Mouse (Mus musculus): ENCODE data around the gene Slc7a11. TPM values are rescaled to one million over a fixed set of nuclear protein-coding genes. Genes with fewer than 3 reads are reported as not detected.

Slc7a11 gene
- total and polyA plus RNA-seq, 2 experiments from 2014 or later, result 0.04 to 0.08 TPM

- H3K4me3 ChIP-seq (ENCODE audit: low read depth, low read length), result no peak overlapping the region
- 53% methylated on average over 12 of the region's 12 CpGs for WGBS
- no peak overlapping the region for H3K9ac ChIP-seq (replicated peaks; ENCODE audit: low read depth, low read length)
- no peaks in the 10 kb centered on the region for H3K36me3 ChIP-seq (replicated peaks; ENCODE audit: control insufficient read depth, insufficient read depth, low read length)
- H3K27me3 ChIP-seq (ENCODE audit: control insufficient read depth, insufficient read depth, low read length), result no peaks in the 10 kb centered on the region
- no peaks in the 10 kb centered on the region for H3K4me1 ChIP-seq (ENCODE audit: control insufficient read depth, insufficient read depth)
- no peak for ATAC-seq (ENCODE audit: insufficient read depth, low read depth)
- TF ChIP-seq EP300 (IDR thresholded peaks at IDR 0.05; ENCODE audit: low read depth) (no peak), CTCF (IDR thresholded peaks at IDR 0.05; ENCODE audit: low read depth) (no peak)
- H3K27ac ChIP-seq (ENCODE audit: low read depth), result 0 out of 2 replicates have a peak overlapping the region, but pooled peaks have one; percentile 38
- H3K9me3 ChIP-seq (replicated peaks; ENCODE audit: control insufficient read depth, low read length), result no peaks in the 10 kb centered on the region
- H3K4me2 ChIP-seq (ENCODE audit: low read depth, low read length), result no peak overlapping the region
- DNase-seq (ENCODE audit: low spot score), result no peak
Observed at GRCm38 (mm10) chr3:49908426-49909341, 534.7 kb downstream of the Slc7a11 start.

- TF ChIP-seq CTCF (IDR thresholded peaks at IDR 0.05; ENCODE audit: low read depth) (no peak), EP300 (IDR thresholded peaks at IDR 0.05; ENCODE audit: low read depth) (no peak)
Observed at GRCm38 (mm10) chr3:49893945-49894344, 549.5 kb downstream of the Slc7a11 start.

GRCm38 (mm10) chr3:49887359-49887758 is 556.1 kb downstream of the Slc7a11 start:
- Histone ChIP-seq H3K27ac (ENCODE audit: low read depth) (no peak overlapping the region), H3K4me1 (ENCODE audit: control insufficient read depth, insufficient read depth) (no peaks in the 10 kb centered on the region), H3K4me2 (ENCODE audit: low read depth, low read length) (no peak overlapping the region), H3K9ac (replicated peaks; ENCODE audit: low read depth, low read length) (no peak overlapping the region), H3K4me3 (ENCODE audit: low read depth, low read length) (no peak overlapping the region), H3K27me3 (ENCODE audit: control insufficient read depth, insufficient read depth, low read length) (no peaks in the 10 kb centered on the region), H3K36me3 (replicated peaks; ENCODE audit: control insufficient read depth, insufficient read depth, low read length) (no peaks in the 10 kb centered on the region), H3K9me3 (replicated peaks; ENCODE audit: control insufficient read depth, low read length) (no peaks in the 10 kb centered on the region)
- WGBS, result 59% methylated on average over 2 of the region's 2 CpGs
- DNase-seq (ENCODE audit: low spot score), result no peak
- no peak for TF ChIP-seq CTCF (IDR thresholded peaks at IDR 0.05; ENCODE audit: low read depth)
- TF ChIP-seq EP300 (IDR thresholded peaks at IDR 0.05; ENCODE audit: low read depth), result no peak
- no peak for ATAC-seq (ENCODE audit: insufficient read depth, low read depth)

More at GRCm38 (mm10) chr3:49893945-49894344, 549.5 kb downstream of the Slc7a11 start:
- ATAC-seq (ENCODE audit: insufficient read depth, low read depth) (no peak), DNase-seq (ENCODE audit: low spot score) (no peak)
- no peak overlapping the region for H3K4me2 ChIP-seq (ENCODE audit: low read depth, low read length)
- no peak overlapping the region for H3K27ac ChIP-seq (ENCODE audit: low read depth)
- H3K27me3 ChIP-seq (ENCODE audit: control insufficient read depth, insufficient read depth, low read length), result no peaks in the 10 kb centered on the region
- no peak overlapping the region for H3K4me3 ChIP-seq (ENCODE audit: low read depth, low read length)
- no peaks in the 10 kb centered on the region for H3K36me3 ChIP-seq (replicated peaks; ENCODE audit: control insufficient read depth, insufficient read depth, low read length)
- no peaks in the 10 kb centered on the region for H3K9me3 ChIP-seq (replicated peaks; ENCODE audit: control insufficient read depth, low read length)
- no peak overlapping the region for H3K9ac ChIP-seq (replicated peaks; ENCODE audit: low read depth, low read length)
- H3K4me1 ChIP-seq (ENCODE audit: control insufficient read depth, insufficient read depth), result no peaks in the 10 kb centered on the region

GRCm38 (mm10) chr3:49886220-49886945 is 557.0 kb downstream of the Slc7a11 start:
- ATAC-seq (ENCODE audit: insufficient read depth, low read depth) (no peak), DNase-seq (ENCODE audit: low spot score) (no peak)
- no peak overlapping the region for H3K4me2 ChIP-seq (ENCODE audit: low read depth, low read length)
- H3K27me3 ChIP-seq (ENCODE audit: control insufficient read depth, insufficient read depth, low read length), result no peaks in the 10 kb centered on the region
- no peaks in the 10 kb centered on the region for H3K9me3 ChIP-seq (replicated peaks; ENCODE audit: control insufficient read depth, low read length)
- no peaks in the 10 kb centered on the region for H3K36me3 ChIP-seq (replicated peaks; ENCODE audit: control insufficient read depth, insufficient read depth, low read length)
- H3K27ac ChIP-seq (ENCODE audit: low read depth), result no peak overlapping the region
- no peak for TF ChIP-seq CTCF (IDR thresholded peaks at IDR 0.05; ENCODE audit: low read depth)
- no peak for TF ChIP-seq EP300 (IDR thresholded peaks at IDR 0.05; ENCODE audit: low read depth)
- WGBS, result 38% methylated on average over 8 of the region's 8 CpGs
- no peak overlapping the region for H3K4me3 ChIP-seq (ENCODE audit: low read depth, low read length)
- no peaks in the 10 kb centered on the region for H3K4me1 ChIP-seq (ENCODE audit: control insufficient read depth, insufficient read depth)
- no peak overlapping the region for H3K9ac ChIP-seq (replicated peaks; ENCODE audit: low read depth, low read length)

- DNase-seq (ENCODE audit: low spot score) (no peak), ATAC-seq (ENCODE audit: insufficient read depth, low read depth) (no peak)
- Histone ChIP-seq H3K27ac (ENCODE audit: low read depth) (no peak overlapping the region), H3K4me2 (ENCODE audit: low read depth, low read length) (no peak overlapping the region), H3K4me3 (ENCODE audit: low read depth, low read length) (no peak overlapping the region), H3K4me1 (ENCODE audit: control insufficient read depth, insufficient read depth) (no peaks in the 10 kb centered on the region), H3K27me3 (ENCODE audit: control insufficient read depth, insufficient read depth, low read length) (no peaks in the 10 kb centered on the region), H3K36me3 (replicated peaks; ENCODE audit: control insufficient read depth, insufficient read depth, low read length) (no peaks in the 10 kb centered on the region), H3K9ac (replicated peaks; ENCODE audit: low read depth, low read length) (no peak overlapping the region), H3K9me3 (replicated peaks; ENCODE audit: control insufficient read depth, low read length) (no peaks in the 10 kb centered on the region)
- TF ChIP-seq CTCF (IDR thresholded peaks at IDR 0.05; ENCODE audit: low read depth) (no peak), EP300 (IDR thresholded peaks at IDR 0.05; ENCODE audit: low read depth) (no peak)
Observed at GRCm38 (mm10) chr3:49880496-49880895, 562.9 kb downstream of the Slc7a11 start.

Measured in heart, postnatal 0 days (tissue).